Mouse (Mus musculus) embryonic fibroblast, embryonic 13.5 days (primary cell): ENCODE measurements around the gene Sh3bgrl. TPM values are rescaled to one million over a fixed set of nuclear protein-coding genes. Genes with fewer than 3 reads are reported as not detected.

Experiments used
- H3K27ac ChIP-seq: 2 replicates; pipeline ENCODE4 v1.5.1; 2012; ENCODE audit warnings: low read length, control low read depth, inconsistent platforms; ENCODE audit not compliant: insufficient read depth
- H3K4me1 ChIP-seq: 2 replicates; pipeline ENCODE4 v1.6.1; 2011; ENCODE audit warnings: low read length; ENCODE audit not compliant: control insufficient read depth, insufficient read depth
- H3K4me3 ChIP-seq: 2 replicates; pipeline ENCODE4 v1.5.1; 2011; ENCODE audit warnings: mild to moderate bottlenecking, control low read depth, low read length; ENCODE audit not compliant: insufficient read depth
- CTCF ChIP-seq: IDR thresholded peaks from 2 replicates; pipeline ENCODE4 v1.5.1; 2011; ENCODE audit warnings: mild to moderate bottlenecking, control low read depth, low read length, moderate library complexity, borderline replicate concordance; ENCODE audit not compliant: insufficient read depth
- POLR2A ChIP-seq: IDR thresholded peaks from 2 replicates; pipeline ENCODE4 v1.6.1; 2011; ENCODE audit warnings: low read depth, mild to moderate bottlenecking, control low read depth, low read length, moderate library complexity
- polyA plus RNA-seq: library from polyadenylated mRNA; stranded (reverse); fragments of >200 nt; gene quantifications from 2 replicates; pipeline ENCODE4 v1.2.4, GENCODE M21; 2011; ENCODE audit warnings: low read depth; ENCODE audit not compliant: missing spikeins, insufficient read length

Sh3bgrl gene
- polyA plus RNA-seq, 1 experiment: 332 TPM

GRCm38 (mm10) chrX:109160326-109160725 lies 65.2 kb downstream of the Sh3bgrl start:
- no peaks in the 10 kb centered on the region for H3K4me1 ChIP-seq
- no peak overlapping the region for H3K4me3 ChIP-seq
- no peak for TF ChIP-seq POLR2A
- no peak for TF ChIP-seq CTCF
- H3K27ac ChIP-seq: no peak overlapping the region

- Histone ChIP-seq H3K4me3 (no peak overlapping the region), H3K4me1 (no peaks in the 10 kb centered on the region), H3K27ac (no peak overlapping the region)
- TF ChIP-seq CTCF: no peak
- no peak for TF ChIP-seq POLR2A
Observed at GRCm38 (mm10) chrX:109160901-109161300, 65.7 kb downstream of the Sh3bgrl start.

GRCm38 (mm10) chrX:109175038-109175437 lies 79.9 kb downstream of the Sh3bgrl start:
- no peak overlapping the region for H3K4me3 ChIP-seq
- no peak overlapping the region for H3K27ac ChIP-seq
- TF ChIP-seq POLR2A: no peak
- TF ChIP-seq CTCF: no peak
- no peaks in the 10 kb centered on the region for H3K4me1 ChIP-seq

- TF ChIP-seq CTCF (no peak), POLR2A (no peak)
- no peak overlapping the region for H3K27ac ChIP-seq
- H3K4me3 ChIP-seq: no peak overlapping the region
Observed at GRCm38 (mm10) chrX:109175470-109175869, 80.3 kb downstream of the Sh3bgrl start.

GRCm38 (mm10) chrX:109184706-109185478 lies 89.7 kb downstream of the Sh3bgrl start:
- H3K27ac ChIP-seq: no peak overlapping the region

More at GRCm38 (mm10) chrX:109175470-109175869, 80.3 kb downstream of the Sh3bgrl start:
- H3K4me1 ChIP-seq: no peaks in the 10 kb centered on the region

GRCm38 (mm10) chrX:109189607-109190006 lies 94.4 kb downstream of the Sh3bgrl start:
- Histone ChIP-seq H3K27ac (no peak overlapping the region), H3K4me1 (no peaks in the 10 kb centered on the region), H3K4me3 (no peak overlapping the region)
- no peak for TF ChIP-seq CTCF
- TF ChIP-seq POLR2A: no peak

More at GRCm38 (mm10) chrX:109184706-109185478, 89.7 kb downstream of the Sh3bgrl start:
- no peaks in the 10 kb centered on the region for H3K4me1 ChIP-seq
- no peak overlapping the region for H3K4me3 ChIP-seq
- TF ChIP-seq CTCF (no peak), POLR2A (no peak)

GRCm38 (mm10) chrX:109190969-109191368 lies 95.8 kb downstream of the Sh3bgrl start:
- H3K27ac ChIP-seq: no peak overlapping the region
- no peaks in the 10 kb centered on the region for H3K4me1 ChIP-seq
- H3K4me3 ChIP-seq: no peak overlapping the region
- no peak for TF ChIP-seq CTCF
- TF ChIP-seq POLR2A: no peak

- TF ChIP-seq CTCF (no peak), POLR2A (no peak)
- Histone ChIP-seq H3K4me1 (no peaks in the 10 kb centered on the region), H3K27ac (no peak overlapping the region), H3K4me3 (no peak overlapping the region)
Observed at GRCm38 (mm10) chrX:109191436-109191835, 96.3 kb downstream of the Sh3bgrl start.

- Histone ChIP-seq H3K4me1 (no peaks in the 10 kb centered on the region), H3K4me3 (no peak within 1 kb of the TSS), H3K27ac (no peak within 1 kb of the TSS)
- TF ChIP-seq CTCF (no peak), POLR2A (no peak)
Observed at GRCm38 (mm10) chrX:109196468-109196867, 101.3 kb downstream of the Sh3bgrl start, which contains the start of gene Gm6377. Gene Gm6377, plus strand, starts transcription at chrX:109196756.

GRCm38 (mm10) chrX:109207843-109208242 lies 112.7 kb downstream of the Sh3bgrl start:
- Histone ChIP-seq H3K4me1 (no peaks in the 10 kb centered on the region), H3K4me3 (no peak overlapping the region), H3K27ac (no peak overlapping the region)
- no peak for TF ChIP-seq CTCF
- no peak for TF ChIP-seq POLR2A
